Mouse (Mus musculus): ENCODE measurements around the gene Rtel1.

GRCm38 (mm10) chr2:181385885-181386284, 66.3 kb downstream of the Rtel1 start:
- no peak for TF ChIP-seq CTCF (IDR thresholded peaks at IDR 0.05; ENCODE audit: borderline replicate concordance, insufficient read depth, low read length)
- no peak for TF ChIP-seq POLR2A (IDR thresholded peaks at IDR 0.05; ENCODE audit: low read depth, low read length)
